Mouse (Mus musculus) ES-Bruce4 (cell line): ENCODE measurements around the gene Gps2.

Source experiments
- CTCF ChIP-seq: IDR thresholded peaks from one replicate; pipeline ENCODE4 v1.8.1; 2011; ENCODE audit warnings: low read depth, low read length
- EP300 ChIP-seq: IDR thresholded peaks from 2 replicates; pipeline ENCODE4 v1.6.1; 2011; ENCODE audit warnings: low read depth, low read length; ENCODE audit not compliant: insufficient read depth
- POLR2A ChIP-seq: IDR thresholded peaks from one replicate; pipeline ENCODE4 v1.8.1; 2011; ENCODE audit warnings: low read length; ENCODE audit not compliant: insufficient read depth

DNA sequence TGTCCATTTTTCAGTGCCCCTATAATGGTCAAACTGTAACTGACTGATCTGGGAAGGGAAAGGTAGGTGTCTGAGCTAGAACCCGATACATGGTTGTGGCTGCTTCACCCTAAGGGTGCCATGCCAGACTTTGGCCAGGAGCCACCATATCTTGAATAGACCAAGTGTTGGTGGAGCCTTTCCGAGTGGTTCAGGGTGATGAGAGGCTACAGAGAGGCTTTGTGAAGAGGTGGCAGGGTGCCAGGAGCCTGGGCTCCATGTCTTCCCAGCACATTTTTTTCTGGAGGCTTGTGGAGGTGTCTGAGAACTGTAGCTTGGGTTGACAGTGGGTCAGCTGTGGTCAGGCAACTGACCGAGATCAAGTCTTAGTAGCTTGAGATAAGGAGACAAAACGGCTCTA lies 22.2 kb upstream of the Gps2 start:
- TF ChIP-seq CTCF (no peak), EP300 (no peak), POLR2A (no peak)
